Mouse (Mus musculus) kidney, postnatal 0 days (tissue): ENCODE measurements at regions not wholly inside any gene's neighbourhood (a gene's known extent, or its start where the extent isn't known, plus 50 kb on each side); places are given as distances from the start of the nearest gene placed in this dataset.

Experiments
- ATAC-seq: fragments of 200-750 bp; cut with Nextera tagmentation; replicated peaks from 2 replicates; pipeline ENCODE4 v1.8.0; 2017; ENCODE audit warnings: low read depth, moderate number of reproducible peaks, moderate TSS enrichment, moderate library complexity; ENCODE audit not compliant: low FRiP score
- DNase-seq: peaks from one replicate; pipeline ENCODE4 v3.0.0-alpha.2; 2016; ENCODE audit warnings: low spot score
- H3K27ac ChIP-seq: fragments of 300-500 bp; sonication (generic); 2 replicates; pipeline ENCODE4 v1.5.1; 2014; ENCODE audit warnings: mild to moderate bottlenecking
- H3K27me3 ChIP-seq: fragments of 300-500 bp; sonication (generic); 2 replicates; pipeline ENCODE4 v1.6.1; 2014; ENCODE audit warnings: low read length, mixed read lengths; ENCODE audit not compliant: insufficient read depth
- H3K36me3 ChIP-seq: fragments of 300-500 bp; sonication (generic); 2 replicates; pipeline ENCODE4 v1.6.1; 2014; ENCODE audit warnings: low read length, mixed read lengths; ENCODE audit not compliant: insufficient read depth
- H3K4me1 ChIP-seq: fragments of 300-500 bp; sonication (generic); replicated peaks from 2 replicates; pipeline ENCODE4 v1.6.1; 2014; ENCODE audit warnings: antibody characterized with exemption, low read length, mixed read lengths; ENCODE audit not compliant: insufficient read depth
- H3K4me2 ChIP-seq: fragments of 300-500 bp; sonication (generic); 2 replicates; pipeline ENCODE4 v1.6.1; 2014; ENCODE audit warnings: mild to moderate bottlenecking, low read length, moderate library complexity, mixed read lengths
- H3K4me3 ChIP-seq: fragments of 300-500 bp; sonication (generic); replicated peaks from 2 replicates; pipeline ENCODE4 v1.5.1; 2014; ENCODE audit warnings: low read depth, low read length
- H3K9ac ChIP-seq: fragments of 300-500 bp; sonication (generic); 2 replicates; pipeline ENCODE4 v1.6.1; 2014; ENCODE audit warnings: low read depth, low read length
- H3K9me3 ChIP-seq: fragments of 300-500 bp; sonication (generic); replicated peaks from 2 replicates; pipeline ENCODE4 v1.6.1; 2016; ENCODE audit warnings: low read length, inconsistent platforms, mixed read lengths
- CTCF ChIP-seq: IDR thresholded peaks from 2 replicates; pipeline ENCODE4 v1.5.1; 2016; ENCODE audit warnings: antibody characterized with exemption, low read depth, mild to moderate bottlenecking, moderate library complexity
- WGBS: fragments of 180-500 bp; shearing (Covaris S2); extraction: QIAGEN DNeasy Blood & Tissue Kit; methylation state at CpG from one replicate; pipeline ENCODE4 v1.1.7; 2014; 5-methylcytosine and 5-hydroxymethylcytosine counted together

GRCm38 (mm10) chr3:15073405-15073804 lies 187.3 kb downstream of the Car2 start:
- ATAC-seq (no peak), DNase-seq (no peak)
- Histone ChIP-seq H3K9ac (no peak overlapping the region), H3K27ac (no peak overlapping the region), H3K4me1 (no peaks in the 10 kb centered on the region), H3K36me3 (no peaks in the 10 kb centered on the region), H3K9me3 (no peaks in the 10 kb centered on the region), H3K4me3 (no peak overlapping the region), H3K27me3 (no peaks in the 10 kb centered on the region), H3K4me2 (no peak overlapping the region)
- WGBS, result 82% methylated on average over 2 of the region's 2 CpGs
- no peak for TF ChIP-seq CTCF

GRCm38 (mm10) chr3:15073847-15074246 lies 187.8 kb downstream of the Car2 start:
- DNase-seq, result no peak
- TF ChIP-seq CTCF, result no peak
- no peaks in the 10 kb centered on the region for H3K4me1 ChIP-seq
- no peak overlapping the region for H3K4me3 ChIP-seq
- H3K27me3 ChIP-seq, result no peaks in the 10 kb centered on the region
- ATAC-seq, result no peak
- H3K27ac ChIP-seq, result no peak overlapping the region
- 61% methylated on average over 1 of the region's 1 CpGs for WGBS
- no peak overlapping the region for H3K9ac ChIP-seq
- no peaks in the 10 kb centered on the region for H3K9me3 ChIP-seq
- no peaks in the 10 kb centered on the region for H3K36me3 ChIP-seq
- H3K4me2 ChIP-seq, result no peak overlapping the region

GRCm38 (mm10) chr3:15074949-15075348 lies 188.9 kb downstream of the Car2 start:
- H3K36me3 ChIP-seq, result no peaks in the 10 kb centered on the region
- H3K27me3 ChIP-seq, result no peaks in the 10 kb centered on the region
- ATAC-seq (no peak), DNase-seq (no peak)
- H3K9me3 ChIP-seq, result no peaks in the 10 kb centered on the region
- H3K27ac ChIP-seq, result no peak overlapping the region
- no peak for TF ChIP-seq CTCF
- H3K9ac ChIP-seq, result no peak overlapping the region
- no peak overlapping the region for H3K4me2 ChIP-seq
- no peak overlapping the region for H3K4me3 ChIP-seq
- H3K4me1 ChIP-seq, result no peaks in the 10 kb centered on the region

GRCm38 (mm10) chr3:15090124-15090523 lies 204.1 kb downstream of the Car2 start:
- H3K4me3 ChIP-seq, result no peak overlapping the region
- peak; percentile 43; the same call in 1 of the 2 replicates for TF ChIP-seq CTCF
- no peak for ATAC-seq
- no peak overlapping the region for H3K4me2 ChIP-seq
- no peaks in the 10 kb centered on the region for H3K36me3 ChIP-seq
- no peaks in the 10 kb centered on the region for H3K9me3 ChIP-seq
- no peak overlapping the region for H3K9ac ChIP-seq
- H3K4me1 ChIP-seq, result no peaks in the 10 kb centered on the region
- 61% methylated on average over 1 of the region's 1 CpGs for WGBS
- no peaks in the 10 kb centered on the region for H3K27me3 ChIP-seq
- no peak overlapping the region for H3K27ac ChIP-seq
- DNase-seq, result peak; percentile 21

- Histone ChIP-seq H3K4me2 (no peak overlapping the region), H3K9me3 (no peaks in the 10 kb centered on the region), H3K27ac (no peak overlapping the region), H3K27me3 (no peaks in the 10 kb centered on the region), H3K9ac (no peak overlapping the region), H3K36me3 (no peaks in the 10 kb centered on the region), H3K4me1 (no peaks in the 10 kb centered on the region), H3K4me3 (no peak overlapping the region)
- TF ChIP-seq CTCF, result no peak
- WGBS, result 79% methylated on average over 6 of the region's 6 CpGs
- no peak for DNase-seq
- no peak for ATAC-seq
Observed at GRCm38 (mm10) chr3:15098206-15098817, 212.2 kb downstream of the Car2 start.

- H3K9me3 ChIP-seq, result no peaks in the 10 kb centered on the region
- ATAC-seq (no peak), DNase-seq (no peak)
- H3K27ac ChIP-seq, result no peak overlapping the region
- H3K36me3 ChIP-seq, result no peaks in the 10 kb centered on the region
- H3K4me2 ChIP-seq, result no peak overlapping the region
- H3K27me3 ChIP-seq, result no peaks in the 10 kb centered on the region
- no peak for TF ChIP-seq CTCF
- H3K4me1 ChIP-seq, result no peaks in the 10 kb centered on the region
- H3K9ac ChIP-seq, result no peak overlapping the region
- no peak overlapping the region for H3K4me3 ChIP-seq
Observed at GRCm38 (mm10) chr3:15098981-15099380, 212.9 kb downstream of the Car2 start.

GRCm38 (mm10) chr3:15105627-15106026 lies 219.6 kb downstream of the Car2 start:
- Histone ChIP-seq H3K9me3 (no peaks in the 10 kb centered on the region), H3K4me1 (no peaks in the 10 kb centered on the region), H3K36me3 (no peaks in the 10 kb centered on the region), H3K27ac (no peak overlapping the region), H3K4me2 (no peak overlapping the region), H3K27me3 (no peaks in the 10 kb centered on the region), H3K9ac (no peak overlapping the region), H3K4me3 (no peak overlapping the region)
- 26% methylated on average over 4 of the region's 4 CpGs for WGBS
- no peak for DNase-seq
- TF ChIP-seq CTCF, result no peak
- no peak for ATAC-seq
